In the genomic region with DNA sequence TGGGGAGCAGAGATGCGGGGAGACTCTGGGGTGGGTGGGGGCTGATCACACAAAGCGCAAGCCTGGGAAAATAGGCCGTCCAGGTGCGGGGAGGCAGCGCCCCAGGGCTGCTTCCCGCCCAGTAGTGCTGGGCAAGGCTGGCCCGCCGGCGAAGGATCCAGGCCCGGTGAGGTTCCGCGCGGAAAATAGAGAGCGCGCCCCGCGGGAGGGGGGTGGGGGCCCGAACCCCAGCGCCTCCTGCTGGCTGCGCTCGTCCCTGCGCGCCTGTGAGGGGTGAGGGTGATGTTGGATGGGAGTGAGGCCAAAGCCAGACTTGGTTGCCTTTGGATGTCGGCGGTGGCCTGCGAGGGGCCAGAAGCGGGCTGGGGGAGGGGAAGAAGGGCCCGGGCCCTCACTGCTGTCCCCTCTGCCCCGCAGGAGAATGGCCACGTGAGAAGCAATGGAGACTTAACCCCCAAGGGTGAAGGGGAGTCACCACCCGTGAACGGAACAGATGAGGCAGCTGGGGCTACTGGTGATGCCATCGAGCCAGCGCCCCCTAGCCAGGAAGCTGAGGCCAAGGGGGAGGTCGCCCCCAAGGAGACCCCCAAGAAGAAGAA, we compare ENCODE assay signal across 8 mouse cellular contexts. TPM values are rescaled to one million over a fixed set of nuclear protein-coding genes. Genes with fewer than 3 reads are reported as not detected.
DNase-seq lines count a peak whose midpoint lies in the region; ATAC-seq lines count a peak whose summit lies in the region.

No protein-coding gene starts in this region.

- peaks cover 30% of the 10 kb centered on the region for H3K4me1 ChIP-seq in forebrain, embryonic 15.5 days
- H3K4me1 ChIP-seq in liver, embryonic 16.5 days (ENCODE audit: control insufficient read depth, low read depth, low read length), result peaks cover 17% of the 10 kb centered on the region
- peaks cover 9% of the 10 kb centered on the region; the same call in 1 of the 2 replicates for H3K4me1 ChIP-seq in neural tube, embryonic 14.5 days (ENCODE audit: control insufficient read depth, insufficient read depth, low read length)

- DNase-seq in layer of hippocampus, adult 11-12 months (ENCODE audit: low spot score), result peak; percentile 45
- DNase-seq in layer of hippocampus, adult 9-10 months (ENCODE audit: low spot score), result no peak
- DNase-seq in adrenal gland, postnatal 36 days, result peak; percentile 69 to 85
- DNase-seq in induced T-regulatory cell, adult 2 months (ENCODE audit: low read depth), result peak; percentile 84
- DNase-seq in thymus, postnatal 10 days (ENCODE audit: low spot score in 2 of 2), result peak; percentile 59 to 84

- H3K4me2 ChIP-seq in forebrain, embryonic 15.5 days (replicated peaks), result peak overlapping the region; percentile 95
- H3K4me2 ChIP-seq in liver, embryonic 16.5 days (ENCODE audit: low read depth, low read length), result peak overlapping the region; percentile 98
- H3K4me2 ChIP-seq in neural tube, embryonic 14.5 days (ENCODE audit: low read depth, low read length), result peak overlapping the region; percentile 73

- ATAC-seq in forebrain, embryonic 15.5 days (replicated peaks), result peak; percentile 59
- ATAC-seq in liver, embryonic 16.5 days (ENCODE audit: low read depth), result peak; percentile 64
- peak; percentile 51 for ATAC-seq in neural tube, embryonic 14.5 days (ENCODE audit: low read depth)

- peak overlapping the region; percentile 98 for H3K27ac ChIP-seq in forebrain, embryonic 15.5 days (replicated peaks)
- no peak overlapping the region; the same call in 1 of the 2 replicates for H3K27ac ChIP-seq in liver, embryonic 16.5 days (ENCODE audit: low read length)
- peak overlapping the region; percentile 97 for H3K27ac ChIP-seq in neural tube, embryonic 14.5 days (ENCODE audit: low read depth, low read length)

- H3K27me3 ChIP-seq in forebrain, embryonic 15.5 days, result no peaks in the 10 kb centered on the region
- H3K27me3 ChIP-seq in liver, embryonic 16.5 days (ENCODE audit: control insufficient read depth, insufficient read depth, low read depth, low read length), result peaks cover 34% of the 10 kb centered on the region
- H3K27me3 ChIP-seq in neural tube, embryonic 14.5 days (ENCODE audit: control insufficient read depth, insufficient read depth, low read length), result no peaks in the 10 kb centered on the region

- peak overlapping the region; percentile 94 for H3K4me3 ChIP-seq in forebrain, embryonic 15.5 days
- H3K4me3 ChIP-seq in liver, embryonic 16.5 days (ENCODE audit: low read depth, low read length), result peak overlapping the region; percentile 72
- H3K4me3 ChIP-seq in neural tube, embryonic 14.5 days (ENCODE audit: low read depth, low read length), result peak overlapping the region; percentile 99

- H3K9me3 ChIP-seq in forebrain, embryonic 15.5 days, result no peaks in the 10 kb centered on the region
- no peaks in the 10 kb centered on the region for H3K9me3 ChIP-seq in liver, embryonic 16.5 days (replicated peaks; ENCODE audit: control insufficient read depth, low read length)
- no peaks in the 10 kb centered on the region for H3K9me3 ChIP-seq in neural tube, embryonic 14.5 days (ENCODE audit: control insufficient read depth, low read length)

- 0% methylated on average over 35 of the region's 35 CpGs for WGBS in forebrain, embryonic 15.5 days
- under 1% methylated on average over 30 of the region's 35 CpGs for WGBS in liver, embryonic 16.5 days (ENCODE audit: insufficient replicate concordance)
- whole genome bisulfite sequencing in neural tube, embryonic 14.5 days, result 0% methylated on average over 32 of the region's 35 CpGs

- peak overlapping the region; percentile 100 for H3K9ac ChIP-seq in forebrain, embryonic 15.5 days (replicated peaks)
- peak overlapping the region; percentile 65 for H3K9ac ChIP-seq in liver, embryonic 16.5 days (ENCODE audit: low read depth, low read length)
- H3K9ac ChIP-seq in neural tube, embryonic 14.5 days (replicated peaks; ENCODE audit: low read depth, low read length), result peak overlapping the region; percentile 100

- H3K36me3 ChIP-seq in forebrain, embryonic 15.5 days, result peaks cover 34% of the 10 kb centered on the region
- H3K36me3 ChIP-seq in liver, embryonic 16.5 days (ENCODE audit: control insufficient read depth, insufficient read depth), result peaks cover 24% of the 10 kb centered on the region
- H3K36me3 ChIP-seq in neural tube, embryonic 14.5 days (ENCODE audit: control insufficient read depth, insufficient read depth, low read length), result peaks cover 18% of the 10 kb centered on the region

RNA-seq across cellular contexts. Expression of a gene that starts 1.0 kb away (rescaled TPM):
- total RNA-seq in adrenal gland, postnatal 36 days (2021), result 10 to 100 TPM; 53.0 to 56.9 TPM
- polyA plus RNA-seq in forebrain, embryonic 15.5 days (2015; fragmentation: Nextera tagmentation; extraction: Ambion mirVana), result 2,102 and 2,181 TPM in 2 replicates
- polyA plus RNA-seq in liver, embryonic 16.5 days (2015; fragmentation: Nextera tagmentation; extraction: Ambion mirVana), result 36.6 and 41.4 TPM in 2 replicates
- 1,581 and 1,634 TPM in 2 replicates for polyA plus RNA-seq in neural tube, embryonic 14.5 days (2014; fragmentation: Nextera tagmentation; extraction: Ambion mirVana)

RNA-seq across cellular contexts. Expression of a gene that starts 23.4 kb away (rescaled TPM):
- not detected for total RNA-seq in adrenal gland, postnatal 36 days (2021)
- polyA plus RNA-seq in forebrain, embryonic 15.5 days (2015; fragmentation: Nextera tagmentation; extraction: Ambion mirVana), result 0.61 TPM in 1 of 2 replicates, not detected in the other
- 0.23 and 0.60 TPM in 2 replicates for polyA plus RNA-seq in liver, embryonic 16.5 days (2015; fragmentation: Nextera tagmentation; extraction: Ambion mirVana)
- polyA plus RNA-seq in neural tube, embryonic 14.5 days (2014; fragmentation: Nextera tagmentation; extraction: Ambion mirVana), result 0.64 TPM in 1 of 2 replicates, not detected in the other

RNA-seq across cellular contexts. Expression of a gene that starts 23.6 kb away (rescaled TPM):
- total RNA-seq in adrenal gland, postnatal 36 days (2021), result not detected
- polyA plus RNA-seq in forebrain, embryonic 15.5 days (2015; fragmentation: Nextera tagmentation; extraction: Ambion mirVana), result 0.34 TPM in 1 of 2 replicates, not detected in the other
- polyA plus RNA-seq in liver, embryonic 16.5 days (2015; fragmentation: Nextera tagmentation; extraction: Ambion mirVana), result 0.13 TPM in 1 of 2 replicates, not detected in the other
- 0.27 and 0.32 TPM in 2 replicates for polyA plus RNA-seq in neural tube, embryonic 14.5 days (2014; fragmentation: Nextera tagmentation; extraction: Ambion mirVana)

RNA-seq across cellular contexts. Expression of a gene that starts 28.1 kb away (rescaled TPM):
- 10 to 100 TPM; 49.2 to 59.8 TPM for total RNA-seq in adrenal gland, postnatal 36 days (2021)
- polyA plus RNA-seq in forebrain, embryonic 15.5 days (2015; fragmentation: Nextera tagmentation; extraction: Ambion mirVana), result 119 and 130 TPM in 2 replicates
- 82.1 and 89.8 TPM in 2 replicates for polyA plus RNA-seq in liver, embryonic 16.5 days (2015; fragmentation: Nextera tagmentation; extraction: Ambion mirVana)
- 67.2 and 94.0 TPM in 2 replicates for polyA plus RNA-seq in neural tube, embryonic 14.5 days (2014; fragmentation: Nextera tagmentation; extraction: Ambion mirVana)

RNA-seq across cellular contexts. Expression of a gene that starts 53.0 kb away (rescaled TPM):
- 10 to 100 TPM; 58.1 to 69.5 TPM for total RNA-seq in adrenal gland, postnatal 36 days (2021)
- 41.6 and 42.7 TPM in 2 replicates for polyA plus RNA-seq in forebrain, embryonic 15.5 days (2015; fragmentation: Nextera tagmentation; extraction: Ambion mirVana)
- polyA plus RNA-seq in liver, embryonic 16.5 days (2015; fragmentation: Nextera tagmentation; extraction: Ambion mirVana), result 79.2 and 87.0 TPM in 2 replicates
- polyA plus RNA-seq in neural tube, embryonic 14.5 days (2014; fragmentation: Nextera tagmentation; extraction: Ambion mirVana), result 32.8 and 33.2 TPM in 2 replicates

Comparison
In these comparisons a context has a peak if more than half of its experiments do, and no peak if none do; other contexts are left out.
1. RNA of a gene that starts 1.0 kb away (polyA plus RNA-seq): 2,102 to 2,181 TPM in forebrain, embryonic 15.5 days and 1,581 to 1,634 TPM in neural tube, embryonic 14.5 days; 36.6 to 41.4 TPM in liver, embryonic 16.5 days; every median in the first group is over 10 times any median in the second.
2. Peak in every context shown above with its lines, with median percentiles within 50 percentile points of each other: ATAC-seq, H3K4me2 ChIP-seq, H3K4me3 ChIP-seq and H3K9ac ChIP-seq.